Mouse (Mus musculus) bone marrow, adult 2 months (tissue): Measurements from ENCODE around the gene Ero1lb. TPM values are rescaled to one million over a fixed set of nuclear protein-coding genes. Genes with fewer than 3 reads are reported as not detected.

Experiments
- H3K27ac ChIP-seq: fragments of 200-500 bp; 2 replicates; pipeline ENCODE4 v1.5.1; 2012; ENCODE audit warnings: low read depth, mild to moderate bottlenecking, control low read depth, inconsistent platforms, low read length; ENCODE audit not compliant: control insufficient read depth, poor library complexity, insufficient read depth
- H3K4me1 ChIP-seq: fragments of 200-500 bp; 2 replicates; pipeline ENCODE4 v1.6.1; 2011; ENCODE audit warnings: low read length; ENCODE audit not compliant: control insufficient read depth, insufficient read depth
- H3K4me3 ChIP-seq: fragments of 200-500 bp; replicated peaks from 2 replicates; pipeline ENCODE3; 2011; ENCODE audit warnings: mild to moderate bottlenecking, low read depth, low read length, control low read depth; ENCODE audit not compliant: control insufficient read depth
- CTCF ChIP-seq: fragments of 200-500 bp; IDR thresholded peaks from 2 replicates; pipeline ENCODE4 v1.5.1; 2011; ENCODE audit warnings: low read length, control low read depth; ENCODE audit not compliant: control insufficient read depth, insufficient read depth
- POLR2A ChIP-seq: fragments of 200-500 bp; IDR thresholded peaks from 2 replicates; pipeline ENCODE4 v1.6.1; 2011; ENCODE audit warnings: low read depth, mild to moderate bottlenecking, control low read depth, low read length, borderline replicate concordance; ENCODE audit not compliant: control insufficient read depth
- WGBS: fragments of 180-500 bp; shearing (Covaris S2); methylation state at CpG from one replicate; pipeline ENCODE4 v1.1.7; 2018; 5-methylcytosine and 5-hydroxymethylcytosine counted together
- polyA plus RNA-seq: library from polyadenylated mRNA; stranded (reverse); fragments of >200 nt; gene quantifications from 2 replicates; pipeline ENCODE4 v1.2.4, GENCODE M21; 2011; ENCODE audit warnings: low replicate concordance; ENCODE audit not compliant: missing spikeins, insufficient read depth, insufficient read length

Ero1lb gene
- polyA plus RNA-seq = 3.7 and 6.7 TPM in 2 replicates

GRCm38 (mm10) chr13:12565621-12566390, at the start of gene Ero1lb:
Gene Ero1lb, plus strand, starts transcription at chr13:12565874.
- Histone ChIP-seq H3K4me1 (peaks cover 3% of the 10 kb centered on the region; the same call in 1 of the 2 replicates), H3K4me3 (peak within 1 kb of the TSS; percentile 93), H3K27ac (peak within 1 kb of the TSS; percentile 73)
- under 1% methylated on average over 73 of the region's 73 CpGs for WGBS
- TF ChIP-seq POLR2A = peak; percentile 78
- no peak for TF ChIP-seq CTCF

GRCm38 (mm10) chr13:12519371-12519770, 46.3 kb upstream of the Ero1lb start:
- 3% methylated on average over 18 of the region's 18 CpGs for WGBS
- TF ChIP-seq CTCF (no peak), POLR2A (no peak)
- Histone ChIP-seq H3K4me3 (peak overlapping the region; percentile 50), H3K4me1 (no peaks in the 10 kb centered on the region; the same call in 1 of the 2 replicates), H3K27ac (no peak overlapping the region)

DNA sequence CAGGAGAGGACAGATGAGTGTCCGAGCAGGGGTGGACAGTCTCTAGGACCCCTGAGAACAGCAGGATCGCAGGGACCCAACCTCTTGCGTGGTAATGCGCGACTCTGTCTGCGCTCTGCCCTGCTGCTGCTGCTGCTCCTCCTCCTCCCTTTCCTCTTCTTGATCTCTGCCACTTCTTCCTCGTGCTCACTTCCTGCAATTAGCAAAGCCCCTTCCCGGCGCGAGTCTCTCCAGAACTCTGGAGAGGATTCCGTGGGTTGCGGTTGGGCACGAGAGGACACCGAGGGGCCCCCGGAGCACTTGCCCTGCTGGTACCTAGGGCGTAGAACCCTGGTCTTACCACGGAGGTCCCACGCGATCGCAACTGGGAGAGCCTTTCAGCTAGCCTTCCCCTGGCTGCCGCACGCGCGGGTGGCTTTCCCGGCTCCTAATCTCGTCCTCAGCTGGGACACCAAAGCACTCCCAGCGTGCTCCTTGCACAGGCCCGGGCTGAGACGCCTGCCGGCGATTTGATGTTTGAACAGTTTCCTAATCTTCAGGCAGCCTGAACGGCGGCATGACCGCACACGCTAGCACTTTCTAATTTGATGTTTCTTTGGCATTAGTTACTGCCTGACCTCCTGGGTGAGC, 45.6 kb upstream of the Ero1lb start, which contains the start of gene Edaradd:
Edaradd (minus strand) TSS at position 484 of the 630 bp plus-strand sequence.
- H3K27ac ChIP-seq = peak within 1 kb of the TSS; percentile 80
- under 1% methylated on average over 35 of the region's 35 CpGs for WGBS
- no peaks in the 10 kb centered on the region; the same call in 1 of the 2 replicates for H3K4me1 ChIP-seq
- peak within 1 kb of the TSS; percentile 86 for H3K4me3 ChIP-seq
- peak; percentile 15; the same call in 1 of the 2 replicates for TF ChIP-seq POLR2A
- TF ChIP-seq CTCF = no peak

- no peak overlapping the region for H3K27ac ChIP-seq
- TF ChIP-seq CTCF (no peak), POLR2A (no peak)
- H3K4me1 ChIP-seq = no peaks in the 10 kb centered on the region; the same call in 1 of the 2 replicates
- H3K4me3 ChIP-seq = no peak overlapping the region
These were observed 43.3 kb upstream of the Ero1lb start for GRCm38 (mm10) chr13:12522346-12522745.

- Histone ChIP-seq H3K27ac (no peak overlapping the region), H3K4me3 (no peak overlapping the region), H3K4me1 (no peaks in the 10 kb centered on the region; the same call in 1 of the 2 replicates)
- TF ChIP-seq POLR2A = no peak
- TF ChIP-seq CTCF = no peak
- 52% methylated on average over 4 of the region's 4 CpGs for WGBS
These were observed 40.0 kb upstream of the Ero1lb start for GRCm38 (mm10) chr13:12525678-12526077.

GRCm38 (mm10) chr13:12534628-12535027, 31.0 kb upstream of the Ero1lb start:
- Histone ChIP-seq H3K27ac (no peak overlapping the region), H3K4me3 (no peak overlapping the region), H3K4me1 (peaks cover 2% of the 10 kb centered on the region)
- TF ChIP-seq POLR2A = no peak
- TF ChIP-seq CTCF = no peak
- whole genome bisulfite sequencing = 55% methylated on average over 3 of the region's 3 CpGs

- TF ChIP-seq CTCF (peak; percentile 73), POLR2A (no peak)
- peaks cover 5% of the 10 kb centered on the region for H3K4me1 ChIP-seq
- H3K4me3 ChIP-seq = no peak overlapping the region
- H3K27ac ChIP-seq = no peak overlapping the region
- WGBS = 36% methylated on average over 6 of the region's 6 CpGs
These were observed 27.7 kb upstream of the Ero1lb start for GRCm38 (mm10) chr13:12537971-12538370.

GRCm38 (mm10) chr13:12539716-12540115, 26.0 kb upstream of the Ero1lb start:
- no peak overlapping the region for H3K27ac ChIP-seq
- WGBS = 68% methylated on average over 11 of the region's 11 CpGs
- peaks cover 3% of the 10 kb centered on the region; the same call in 1 of the 2 replicates for H3K4me1 ChIP-seq
- TF ChIP-seq POLR2A (no peak), CTCF (no peak)
- H3K4me3 ChIP-seq = no peak overlapping the region
